Mouse (Mus musculus) midbrain, embryonic 11.5 days (tissue): ENCODE measurements at regions not wholly inside any gene's neighbourhood (a gene's known extent, or its start where the extent isn't known, plus 50 kb on each side); places are given as distances from the start of the nearest gene placed in this dataset.

Experiments used
- ATAC-seq: fragments of 200-750 bp; cut with Nextera tagmentation; 2 replicates; pipeline ENCODE4 v1.8.0; 2017; ENCODE audit warnings: moderate TSS enrichment, moderate library complexity; ENCODE audit not compliant: low FRiP score
- DNase-seq: peaks from one replicate; pipeline ENCODE4 v3.0.0; 2015; ENCODE audit warnings: low spot score; ENCODE audit errors: missing footprints
- H3K27ac ChIP-seq: fragments of 300-500 bp; sonication (generic); 2 replicates; pipeline ENCODE4 v1.5.1; 2014; ENCODE audit warnings: low read depth, low read length
- H3K27me3 ChIP-seq: fragments of 300-500 bp; sonication (generic); 2 replicates; pipeline ENCODE4 v1.6.1; 2014; ENCODE audit warnings: mild to moderate bottlenecking, low read length, moderate library complexity, mixed read lengths; ENCODE audit not compliant: control insufficient read depth, insufficient read depth
- H3K36me3 ChIP-seq: fragments of 300-500 bp; sonication (generic); 2 replicates; pipeline ENCODE4 v1.6.1; 2014; ENCODE audit warnings: mild to moderate bottlenecking, low read length, moderate library complexity, mixed read lengths; ENCODE audit not compliant: control insufficient read depth, insufficient read depth
- H3K4me1 ChIP-seq: fragments of 300-500 bp; sonication (generic); 2 replicates; pipeline ENCODE4 v1.6.1; 2014; ENCODE audit warnings: low read length; ENCODE audit not compliant: control insufficient read depth, insufficient read depth
- H3K4me2 ChIP-seq: fragments of 300-500 bp; sonication (generic); 2 replicates; pipeline ENCODE4 v1.6.1; 2014; ENCODE audit warnings: mild to moderate bottlenecking, moderate library complexity
- H3K4me3 ChIP-seq: fragments of 300-500 bp; sonication (generic); 2 replicates; pipeline ENCODE4 v1.5.1; 2014; ENCODE audit warnings: low read depth, low read length
- H3K9ac ChIP-seq: fragments of 300-500 bp; sonication (generic); 2 replicates; pipeline ENCODE4 v1.6.1; 2014; ENCODE audit warnings: low read length
- H3K9me3 ChIP-seq: fragments of 300-500 bp; sonication (generic); 2 replicates; pipeline ENCODE4 v1.6.1; 2016; ENCODE audit warnings: low read length; ENCODE audit not compliant: control insufficient read depth
- WGBS: fragments of 180-500 bp; shearing (Covaris S2); extraction: QIAGEN DNeasy Blood & Tissue Kit; methylation state at CpG from one replicate; pipeline ENCODE4 v1.1.7; 2014; 5-methylcytosine and 5-hydroxymethylcytosine counted together

GRCm38 (mm10) chr6:147793811-147794210, 253.2 kb upstream of the Far2 start:
- Histone ChIP-seq H3K4me2 (no peak overlapping the region), H3K9me3 (no peaks in the 10 kb centered on the region), H3K36me3 (no peaks in the 10 kb centered on the region), H3K4me3 (no peak overlapping the region), H3K4me1 (no peaks in the 10 kb centered on the region), H3K27ac (no peak overlapping the region), H3K9ac (no peak overlapping the region), H3K27me3 (no peaks in the 10 kb centered on the region)
- 30% methylated on average over 3 of the region's 3 CpGs for WGBS
- DNase-seq (no peak), ATAC-seq (no peak)

GRCm38 (mm10) chr6:147794351-147794750, 252.7 kb upstream of the Far2 start:
- DNase-seq (no peak), ATAC-seq (no peak)
- no peaks in the 10 kb centered on the region for H3K36me3 ChIP-seq
- H3K4me3 ChIP-seq = no peak overlapping the region
- H3K4me2 ChIP-seq = no peak overlapping the region
- H3K9me3 ChIP-seq = no peaks in the 10 kb centered on the region
- no peak overlapping the region for H3K27ac ChIP-seq
- no peaks in the 10 kb centered on the region for H3K27me3 ChIP-seq
- no peak overlapping the region for H3K9ac ChIP-seq
- 81% methylated on average over 4 of the region's 4 CpGs for WGBS
- no peaks in the 10 kb centered on the region for H3K4me1 ChIP-seq

DNA sequence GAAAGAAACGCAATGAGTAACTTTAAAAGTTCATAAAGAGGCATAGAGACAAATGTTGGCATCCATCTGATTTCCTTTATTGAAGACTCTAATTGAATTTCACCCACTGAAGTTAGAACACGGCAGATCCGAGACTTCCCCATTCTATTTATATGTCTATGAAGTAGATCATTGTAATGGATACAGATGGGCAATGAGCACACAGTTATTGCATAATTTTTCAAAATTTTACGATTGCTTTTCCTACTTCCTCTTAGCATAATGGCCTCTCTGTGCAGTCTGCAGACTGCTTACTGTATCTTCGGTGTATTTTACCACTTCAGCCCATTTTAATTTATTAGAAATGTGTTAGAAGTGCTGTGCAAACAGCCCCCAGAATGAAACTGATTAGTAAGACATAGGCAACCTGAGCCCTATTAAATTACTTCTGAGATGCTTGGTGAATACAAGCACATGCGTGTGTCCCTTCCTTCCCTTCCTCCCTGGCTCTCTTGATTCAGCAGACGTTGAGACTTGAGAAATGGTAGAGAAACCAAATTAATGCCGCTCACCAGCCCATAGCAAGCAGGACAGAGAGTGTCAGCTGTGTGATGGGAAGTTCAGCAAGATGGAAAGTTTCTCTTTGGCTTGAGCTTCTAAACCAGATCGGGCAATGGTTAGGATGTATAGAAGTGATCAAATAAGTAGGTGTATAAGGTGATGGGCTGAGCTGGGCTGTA, 247.9 kb upstream of the Far2 start:
- Histone ChIP-seq H3K36me3 (no peaks in the 10 kb centered on the region), H3K4me3 (no peak overlapping the region), H3K4me1 (no peaks in the 10 kb centered on the region), H3K27ac (no peak overlapping the region), H3K27me3 (no peaks in the 10 kb centered on the region), H3K9ac (no peak overlapping the region), H3K9me3 (no peaks in the 10 kb centered on the region), H3K4me2 (no peak overlapping the region)
- no peak for ATAC-seq
- DNase-seq = no peak
- WGBS = 85% methylated on average over 9 of the region's 9 CpGs

DNA sequence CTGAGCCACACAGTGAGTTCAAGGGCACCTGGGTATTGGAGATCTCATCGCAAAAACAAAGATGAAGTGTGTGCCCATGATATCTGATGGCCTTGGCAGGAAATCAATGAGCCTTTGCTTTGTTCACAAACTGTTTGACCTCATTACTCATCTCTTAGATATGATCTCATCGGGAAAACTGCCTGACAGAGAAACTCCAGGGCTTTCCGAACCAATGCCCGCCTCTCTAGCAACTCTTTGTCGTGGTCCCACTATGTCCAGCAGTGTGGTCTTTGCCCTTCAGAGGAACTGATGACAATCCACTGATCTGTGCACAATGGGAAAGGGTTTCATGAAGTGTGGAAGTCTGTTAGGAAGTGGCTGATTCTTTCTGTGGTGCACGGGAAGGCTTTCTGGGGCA, 247.2 kb upstream of the Far2 start:
- Histone ChIP-seq H3K27me3 (no peaks in the 10 kb centered on the region), H3K27ac (no peak overlapping the region), H3K4me2 (no peak overlapping the region), H3K4me1 (no peaks in the 10 kb centered on the region), H3K4me3 (no peak overlapping the region), H3K9me3 (no peaks in the 10 kb centered on the region), H3K36me3 (no peaks in the 10 kb centered on the region), H3K9ac (no peak overlapping the region)
- ATAC-seq (no peak), DNase-seq (no peak)
- 88% methylated on average over 6 of the region's 6 CpGs for WGBS

GRCm38 (mm10) chr6:147800846-147801245, 246.2 kb upstream of the Far2 start:
- no peaks in the 10 kb centered on the region for H3K36me3 ChIP-seq
- H3K4me1 ChIP-seq = no peaks in the 10 kb centered on the region
- H3K4me2 ChIP-seq = no peak overlapping the region
- no peak overlapping the region for H3K27ac ChIP-seq
- no peaks in the 10 kb centered on the region for H3K9me3 ChIP-seq
- no peaks in the 10 kb centered on the region for H3K27me3 ChIP-seq
- WGBS = 90% methylated on average over 5 of the region's 5 CpGs
- ATAC-seq = no peak
- DNase-seq = no peak
- H3K4me3 ChIP-seq = no peak overlapping the region
- H3K9ac ChIP-seq = no peak overlapping the region

GRCm38 (mm10) chr6:147803893-147804292, 243.2 kb upstream of the Far2 start:
- no peak overlapping the region for H3K4me3 ChIP-seq
- 87% methylated on average over 2 of the region's 2 CpGs for WGBS
- H3K4me2 ChIP-seq = no peak overlapping the region
- H3K36me3 ChIP-seq = no peaks in the 10 kb centered on the region
- no peak overlapping the region for H3K9ac ChIP-seq
- H3K4me1 ChIP-seq = no peaks in the 10 kb centered on the region
- no peaks in the 10 kb centered on the region for H3K27me3 ChIP-seq
- ATAC-seq (no peak), DNase-seq (no peak)
- H3K9me3 ChIP-seq = no peaks in the 10 kb centered on the region
- H3K27ac ChIP-seq = no peak overlapping the region

GRCm38 (mm10) chr6:147810710-147811109, 236.3 kb upstream of the Far2 start:
- no peak overlapping the region for H3K4me3 ChIP-seq
- no peaks in the 10 kb centered on the region for H3K36me3 ChIP-seq
- no peak overlapping the region for H3K4me2 ChIP-seq
- no peaks in the 10 kb centered on the region for H3K9me3 ChIP-seq
- WGBS = 33% methylated on average over 1 of the region's 1 CpGs
- no peak overlapping the region for H3K27ac ChIP-seq
- no peaks in the 10 kb centered on the region for H3K4me1 ChIP-seq
- no peaks in the 10 kb centered on the region for H3K27me3 ChIP-seq
- ATAC-seq (0 out of 2 replicates have a peak, but pooled peaks have one; percentile 9), DNase-seq (peak; percentile 86)
- H3K9ac ChIP-seq = no peak overlapping the region

DNA sequence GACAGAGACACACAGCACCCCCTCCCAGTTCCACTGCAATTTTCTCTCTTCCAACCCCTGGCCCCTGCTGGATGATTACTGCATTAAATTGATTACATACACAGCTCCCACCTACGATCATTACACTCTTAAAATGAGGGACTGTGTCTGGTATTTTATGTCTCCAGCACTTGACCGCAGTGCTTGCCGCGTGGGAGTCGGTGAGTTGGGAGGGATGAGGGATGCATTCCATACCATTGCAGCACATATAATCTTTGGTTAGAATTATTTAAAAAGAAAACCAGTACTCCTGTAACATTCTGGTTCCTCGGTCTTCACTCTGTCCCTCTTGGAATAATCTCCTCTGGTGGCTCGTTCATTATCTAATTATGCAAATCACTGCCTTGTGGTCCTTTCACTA, 230.2 kb upstream of the Far2 start:
- 75% methylated on average over 7 of the region's 7 CpGs for WGBS
- 0 out of 2 replicates have a peak, but pooled peaks have one; percentile 42 for ATAC-seq
- H3K4me1 ChIP-seq = no peaks in the 10 kb centered on the region
- H3K27ac ChIP-seq = no peak overlapping the region
- no peak overlapping the region for H3K4me2 ChIP-seq
- no peak for DNase-seq
- no peak overlapping the region for H3K9ac ChIP-seq
- no peaks in the 10 kb centered on the region for H3K36me3 ChIP-seq
- H3K4me3 ChIP-seq = no peak overlapping the region
- H3K9me3 ChIP-seq = no peaks in the 10 kb centered on the region
- H3K27me3 ChIP-seq = no peaks in the 10 kb centered on the region

DNA sequence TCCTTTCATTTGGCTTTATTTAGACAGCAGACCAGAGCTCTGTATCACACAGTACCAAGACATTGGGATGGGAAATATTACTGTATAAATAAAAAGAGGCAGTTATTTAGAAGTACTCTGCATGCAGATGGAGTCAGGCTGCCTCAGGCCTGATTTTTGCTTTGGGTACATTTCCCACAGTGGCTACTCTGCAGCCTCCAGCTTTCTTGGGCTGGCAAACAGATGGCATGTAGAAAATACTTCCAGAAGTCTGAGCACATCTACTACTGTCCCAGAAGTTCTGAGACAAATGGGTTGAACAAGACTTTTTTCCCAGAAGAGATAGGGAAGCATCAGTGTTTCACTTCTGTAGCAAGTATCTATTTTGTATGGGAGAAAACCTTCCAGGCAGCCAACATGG, 229.8 kb upstream of the Far2 start:
- no peaks in the 10 kb centered on the region for H3K4me1 ChIP-seq
- DNase-seq (no peak), ATAC-seq (no peak)
- no peaks in the 10 kb centered on the region for H3K9me3 ChIP-seq
- H3K4me3 ChIP-seq = no peak overlapping the region
- no peak overlapping the region for H3K9ac ChIP-seq
- no peak overlapping the region for H3K27ac ChIP-seq
- H3K4me2 ChIP-seq = no peak overlapping the region
- H3K27me3 ChIP-seq = no peaks in the 10 kb centered on the region
- H3K36me3 ChIP-seq = no peaks in the 10 kb centered on the region
